Mouse (Mus musculus) forebrain, embryonic 11.5 days (tissue): ENCODE results near the gene Ccdc86. TPM values are rescaled to one million over a fixed set of nuclear protein-coding genes. Genes with fewer than 3 reads are reported as not detected.

Experiments
- ATAC-seq: fragments of 200-750 bp; cut with Nextera tagmentation; replicated peaks from 2 replicates; pipeline ENCODE4 v1.8.0; 2017; ENCODE audit warnings: moderate TSS enrichment; ENCODE audit not compliant: low FRiP score
- DNase-seq: peaks from one replicate; pipeline ENCODE4 v3.0.0-alpha.2; 2017; ENCODE audit warnings: low spot score
- H3K27ac ChIP-seq: fragments of 300-500 bp; sonication (generic); 2 replicates; pipeline ENCODE4 v1.5.1; 2014; ENCODE audit warnings: low read depth, low read length
- H3K27me3 ChIP-seq: fragments of 300-500 bp; sonication (generic); 2 replicates; pipeline ENCODE4 v1.6.1; 2014; ENCODE audit warnings: mild to moderate bottlenecking, low read length, mixed read lengths; ENCODE audit not compliant: control insufficient read depth, insufficient read depth
- H3K36me3 ChIP-seq: fragments of 300-500 bp; sonication (generic); 2 replicates; pipeline ENCODE4 v1.6.1; 2014; ENCODE audit warnings: mild to moderate bottlenecking, low read length, moderate library complexity, mixed read lengths; ENCODE audit not compliant: control insufficient read depth, insufficient read depth
- H3K4me1 ChIP-seq: fragments of 300-500 bp; sonication (generic); replicated peaks from 2 replicates; pipeline ENCODE4 v1.6.1; 2014; ENCODE audit warnings: low read length, mixed read lengths; ENCODE audit not compliant: control insufficient read depth, insufficient read depth
- H3K4me2 ChIP-seq: fragments of 300-500 bp; sonication (generic); 2 replicates; pipeline ENCODE4 v1.6.1; 2014; ENCODE audit warnings: low read depth, mild to moderate bottlenecking, low read length, moderate library complexity, mixed read lengths; ENCODE audit not compliant: severe bottlenecking
- H3K4me3 ChIP-seq: fragments of 300-500 bp; sonication (generic); 2 replicates; pipeline ENCODE4 v1.5.1; 2014; ENCODE audit warnings: low read depth, low read length
- H3K9ac ChIP-seq: fragments of 300-500 bp; sonication (generic); 2 replicates; pipeline ENCODE4 v1.6.1; 2014; ENCODE audit warnings: low read length
- H3K9me3 ChIP-seq: fragments of 300-500 bp; sonication (generic); 2 replicates; pipeline ENCODE4 v1.6.1; 2016; ENCODE audit warnings: low read length, mixed read lengths; ENCODE audit not compliant: control insufficient read depth
- WGBS: fragments of 180-500 bp; shearing (Covaris S2); extraction: QIAGEN DNeasy Blood & Tissue Kit; methylation state at CpG from one replicate; pipeline ENCODE4 v1.1.7; 2014; 5-methylcytosine and 5-hydroxymethylcytosine counted together
- polyA plus RNA-seq: library from polyadenylated mRNA; unstranded; fragments of >200 nt; fragmentation: Nextera tagmentation; extraction: Ambion mirVana; gene quantifications from 2 replicates; pipeline ENCODE4 v1.2.1, GENCODE M21; 2014

Gene Ccdc86
- polyA plus RNA-seq, 1 experiment from 2014 or later, result 31.2 TPM

DNA sequence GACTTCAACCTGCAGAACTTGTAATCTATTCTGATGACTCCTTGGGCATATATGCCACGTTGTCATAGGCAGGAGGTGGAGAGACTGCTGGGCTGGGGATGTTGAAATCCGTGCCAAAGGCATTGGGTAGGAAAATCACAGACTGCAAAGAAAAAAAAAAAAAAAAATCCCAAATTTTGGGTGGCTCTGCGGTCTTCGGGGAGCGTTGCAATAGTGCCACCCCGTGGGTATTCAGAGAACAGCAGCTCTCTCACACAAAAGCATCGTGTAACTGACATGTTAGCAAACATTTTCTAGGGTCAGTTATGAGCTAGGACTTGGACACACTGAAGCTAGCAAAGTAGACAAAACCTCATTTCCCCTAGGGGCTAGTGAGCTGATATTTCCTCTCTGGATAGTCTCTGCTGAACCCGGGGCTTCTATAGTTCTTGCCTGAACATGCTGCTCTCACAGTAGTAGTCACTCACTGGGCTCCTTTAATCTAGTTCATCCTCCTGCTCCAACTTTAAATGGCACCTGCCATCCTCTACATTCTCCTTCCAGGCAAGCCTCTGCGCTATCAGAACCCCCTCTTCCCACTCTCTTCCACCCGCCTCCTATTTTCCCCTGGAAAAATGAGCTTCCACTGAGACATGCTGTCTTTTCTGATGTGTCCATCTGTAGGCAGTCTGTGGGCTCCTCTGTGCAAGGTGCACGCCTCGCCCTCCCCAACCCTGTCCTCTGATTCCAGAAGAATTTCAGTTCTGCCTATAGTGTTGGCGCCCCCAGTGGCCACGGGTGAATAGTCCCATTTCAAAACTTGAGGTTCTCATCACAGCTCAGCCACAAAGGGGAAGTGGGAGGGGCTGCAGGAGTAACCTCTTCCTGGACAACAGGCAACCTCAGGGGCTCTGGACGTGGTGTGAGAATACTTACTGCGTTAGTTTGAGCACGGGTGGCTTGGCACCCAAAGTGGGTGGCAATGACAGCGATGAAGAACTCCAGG is 30.4 kb upstream of the Ccdc86 start:
- Histone ChIP-seq H3K9ac (no peak overlapping the region), H3K4me1 (no peaks in the 10 kb centered on the region)
- whole genome bisulfite sequencing, result 15% methylated on average over 18 of the region's 18 CpGs

DNA sequence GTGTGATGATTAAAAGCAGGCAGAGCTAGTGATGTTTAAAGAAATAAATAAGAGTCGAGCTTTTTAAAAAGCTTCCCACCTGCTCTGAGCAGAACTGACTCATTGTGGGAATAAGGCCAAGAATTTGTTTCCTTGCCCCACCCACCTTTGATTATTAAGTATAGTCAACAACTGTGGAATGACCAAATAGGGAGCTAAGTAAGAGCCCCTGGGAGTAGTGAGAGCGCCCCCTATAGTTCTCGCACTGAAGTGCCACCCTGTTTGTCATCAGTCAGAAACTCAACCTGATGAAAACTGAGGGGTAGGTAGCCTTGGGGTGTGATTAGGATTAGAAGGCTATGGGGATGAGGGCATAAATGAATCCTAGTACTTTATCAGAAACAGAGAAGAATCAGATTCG is 27.3 kb upstream of the Ccdc86 start:
- Histone ChIP-seq H3K4me1 (no peaks in the 10 kb centered on the region), H3K27ac (no peak overlapping the region), H3K4me3 (no peak overlapping the region), H3K9me3 (no peaks in the 10 kb centered on the region), H3K27me3 (no peaks in the 10 kb centered on the region), H3K4me2 (no peak overlapping the region), H3K36me3 (no peaks in the 10 kb centered on the region; the same call in 1 of the 2 replicates), H3K9ac (no peak overlapping the region)
- 65% methylated on average over 4 of the region's 4 CpGs for WGBS
- DNase-seq, result no peak
- ATAC-seq, result no peak

More for the DNA sequence above, 30.4 kb upstream of the Ccdc86 start:
- Histone ChIP-seq H3K36me3 (no peaks in the 10 kb centered on the region), H3K27me3 (no peaks in the 10 kb centered on the region), H3K4me3 (no peak overlapping the region), H3K27ac (no peak overlapping the region), H3K4me2 (peak overlapping the region; percentile 24; the same call in 1 of the 2 replicates), H3K9me3 (no peaks in the 10 kb centered on the region)
- peak; percentile 84 for DNase-seq
- ATAC-seq, result peak; percentile 75

DNA sequence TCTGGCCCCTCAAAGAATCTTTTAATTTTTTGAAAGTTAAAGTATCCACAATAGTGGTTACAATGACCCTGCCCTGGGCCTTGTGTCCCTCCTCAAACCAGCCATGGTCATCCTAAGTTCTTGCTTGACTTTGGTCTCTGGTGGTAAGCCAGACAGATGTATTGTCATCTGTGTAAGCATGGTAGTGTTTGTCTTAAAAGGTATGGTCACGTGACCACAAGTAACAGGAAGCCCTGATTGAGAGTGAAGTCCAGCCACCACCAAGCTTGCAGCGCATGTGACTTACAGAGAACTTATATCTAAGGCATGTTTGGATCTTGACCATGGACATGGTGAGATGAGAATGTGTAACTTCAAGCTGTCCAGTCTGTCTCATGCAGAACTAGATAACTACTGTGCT is 26.1 kb upstream of the Ccdc86 start:
- H3K27ac ChIP-seq, result no peak overlapping the region
- H3K36me3 ChIP-seq, result no peaks in the 10 kb centered on the region; the same call in 1 of the 2 replicates
- no peak overlapping the region for H3K9ac ChIP-seq
- no peaks in the 10 kb centered on the region for H3K4me1 ChIP-seq
- H3K9me3 ChIP-seq, result no peaks in the 10 kb centered on the region
- no peak overlapping the region for H3K4me2 ChIP-seq
- no peaks in the 10 kb centered on the region for H3K27me3 ChIP-seq
- H3K4me3 ChIP-seq, result no peak overlapping the region
- DNase-seq (no peak), ATAC-seq (no peak)
- 77% methylated on average over 2 of the region's 2 CpGs for WGBS

DNA sequence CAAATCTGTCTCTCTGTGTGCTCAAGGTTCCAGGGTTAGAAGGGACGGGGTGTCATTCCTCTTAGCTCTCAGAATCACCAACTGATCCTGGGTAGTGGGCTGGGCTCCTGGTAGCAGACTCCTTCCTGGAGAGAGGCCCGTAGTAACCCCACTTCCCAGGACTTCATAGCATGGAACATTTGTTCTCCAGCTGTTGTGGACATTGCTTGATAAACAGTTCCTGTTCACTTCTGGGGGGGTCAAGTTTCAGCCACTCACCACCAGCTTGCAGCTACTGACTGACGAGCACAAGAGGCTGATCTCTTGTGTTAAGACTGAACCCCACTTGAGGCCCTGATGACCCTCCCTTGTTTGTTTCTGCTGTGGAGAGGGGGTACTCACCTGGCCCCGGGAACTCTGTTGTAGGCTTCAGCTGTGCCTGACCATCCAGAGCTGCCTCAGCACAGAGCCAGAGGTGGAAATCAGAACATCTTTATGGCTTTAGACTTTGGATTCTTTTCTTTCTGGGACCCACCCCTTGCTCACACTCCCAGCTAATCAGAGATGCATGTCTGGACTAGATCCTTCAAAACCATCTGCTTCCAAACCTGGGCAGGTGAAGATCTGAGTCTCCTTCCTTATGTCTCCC is 25.3 kb upstream of the Ccdc86 start, which contains the start of gene Ms4a10:
TSS of gene Ms4a10 (minus strand) at position 433 of the 628 bp plus-strand sequence.
- ATAC-seq, result no peak
- Histone ChIP-seq H3K27ac (no peak within 1 kb of the TSS), H3K4me1 (no peaks in the 10 kb centered on the region), H3K27me3 (no peaks in the 10 kb centered on the region), H3K4me3 (no peak within 1 kb of the TSS), H3K4me2 (no peak within 1 kb of the TSS), H3K36me3 (no peaks in the 10 kb centered on the region; the same call in 1 of the 2 replicates), H3K9me3 (no peaks in the 10 kb centered on the region), H3K9ac (no peak within 1 kb of the TSS)
- peak; percentile 19 for DNase-seq
- 74% methylated on average over 4 of the region's 4 CpGs for WGBS

DNA sequence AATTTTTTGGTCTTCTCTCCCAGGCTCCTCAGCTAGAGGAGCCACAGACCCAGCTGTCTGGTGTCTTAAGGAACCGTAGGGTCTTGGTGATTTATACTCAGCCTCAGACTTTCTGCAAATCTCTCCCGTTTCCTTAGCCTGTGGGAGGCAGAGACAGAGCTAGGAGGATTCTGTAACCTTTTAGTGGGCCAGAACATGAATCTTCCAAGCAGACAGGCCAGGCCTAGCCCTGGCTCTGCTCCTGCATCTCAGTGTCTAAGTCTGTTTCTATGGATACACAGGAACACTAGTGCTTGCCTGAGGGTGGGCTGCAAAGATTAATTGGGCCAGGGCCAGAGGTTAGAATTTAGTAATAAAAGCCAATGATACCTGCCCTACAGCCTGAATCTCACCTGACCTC is 24.1 kb upstream of the Ccdc86 start:
- H3K9ac ChIP-seq, result no peak overlapping the region
- no peak overlapping the region for H3K27ac ChIP-seq
- ATAC-seq (no peak), DNase-seq (peak; percentile 39)
- no peaks in the 10 kb centered on the region for H3K4me1 ChIP-seq
- H3K4me2 ChIP-seq, result no peak overlapping the region
- no peaks in the 10 kb centered on the region for H3K27me3 ChIP-seq
- no peak overlapping the region for H3K4me3 ChIP-seq
- H3K36me3 ChIP-seq, result no peaks in the 10 kb centered on the region; the same call in 1 of the 2 replicates
- no peaks in the 10 kb centered on the region for H3K9me3 ChIP-seq
- WGBS, result 56% methylated on average over 2 of the region's 2 CpGs

DNA sequence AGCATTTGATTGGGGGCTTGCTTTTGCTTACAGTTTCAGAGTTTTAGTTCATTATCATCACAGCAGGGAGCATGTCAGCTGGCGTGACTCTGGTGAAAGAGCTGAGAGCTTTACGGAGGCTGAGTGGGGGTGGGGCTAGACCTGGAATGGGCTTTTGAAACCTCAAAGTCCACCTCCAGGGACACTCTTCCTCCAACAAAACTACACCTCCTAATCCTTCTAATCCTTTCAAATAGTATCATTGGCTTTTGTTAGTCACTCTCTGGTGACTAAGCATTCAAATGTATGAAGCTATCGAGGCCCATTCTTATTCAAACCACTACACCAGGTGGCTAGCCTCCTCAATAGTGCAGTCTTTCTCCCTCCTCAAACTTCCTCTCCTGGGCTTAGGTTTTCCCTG is 23.6 kb upstream of the Ccdc86 start:
- peak; percentile 5 for DNase-seq
- no peaks in the 10 kb centered on the region; the same call in 1 of the 2 replicates for H3K36me3 ChIP-seq
- H3K4me3 ChIP-seq, result no peak overlapping the region
- no peaks in the 10 kb centered on the region for H3K4me1 ChIP-seq
- ATAC-seq, result no peak
- no peak overlapping the region for H3K27ac ChIP-seq
- no peak overlapping the region for H3K9ac ChIP-seq
- H3K27me3 ChIP-seq, result no peaks in the 10 kb centered on the region
- H3K4me2 ChIP-seq, result no peak overlapping the region
- no peaks in the 10 kb centered on the region for H3K9me3 ChIP-seq
- WGBS, result 16% methylated on average over 3 of the region's 3 CpGs

DNA sequence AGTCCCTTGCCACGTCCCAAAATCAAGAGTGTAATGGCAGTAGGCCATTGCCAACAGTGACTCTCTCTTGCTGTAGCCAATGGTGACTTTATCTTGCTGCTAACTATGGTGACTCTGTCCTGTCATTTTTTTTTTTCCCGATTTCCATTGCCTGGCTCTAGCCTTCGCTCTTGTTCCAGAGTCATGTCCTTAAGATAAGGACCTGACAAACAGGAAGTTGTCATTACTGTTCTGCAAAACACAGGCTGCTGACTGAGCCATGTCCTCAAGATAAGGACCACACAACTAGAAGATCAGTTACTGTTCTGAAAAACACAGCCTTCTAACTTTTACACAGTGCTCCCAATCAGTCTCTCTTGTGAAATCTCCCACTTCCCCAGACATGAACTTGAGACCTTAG is 21.4 kb upstream of the Ccdc86 start:
- DNase-seq (no peak), ATAC-seq (no peak)
- Histone ChIP-seq H3K27ac (no peak overlapping the region), H3K4me3 (no peak overlapping the region), H3K4me2 (no peak overlapping the region), H3K9ac (no peak overlapping the region), H3K4me1 (no peaks in the 10 kb centered on the region), H3K36me3 (no peaks in the 10 kb centered on the region; the same call in 1 of the 2 replicates), H3K27me3 (no peaks in the 10 kb centered on the region), H3K9me3 (no peaks in the 10 kb centered on the region)
- 79% methylated on average over 3 of the region's 3 CpGs for WGBS

DNA sequence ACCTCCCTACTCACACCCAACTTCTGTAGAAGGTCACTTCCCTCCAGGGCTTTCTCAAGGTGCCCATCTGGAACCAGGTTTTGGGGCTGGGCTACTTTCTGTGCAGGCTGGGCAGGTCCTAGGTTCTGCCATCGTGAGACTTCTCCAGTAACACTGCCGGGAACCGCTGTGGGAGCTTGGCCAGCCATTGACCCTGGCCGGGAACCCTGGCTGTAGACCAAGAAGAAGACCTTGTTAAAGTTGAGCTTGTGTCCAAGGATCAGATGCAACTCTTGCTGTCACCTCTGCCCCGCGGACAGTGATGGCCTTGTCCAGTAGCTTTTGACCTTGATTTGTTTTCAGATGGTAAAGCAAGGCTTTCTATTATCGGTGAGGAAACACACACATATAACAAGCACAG is 19.5 kb upstream of the Ccdc86 start:
- no peak for ATAC-seq
- H3K9me3 ChIP-seq, result no peaks in the 10 kb centered on the region

More for the DNA sequence above, 19.5 kb upstream of the Ccdc86 start:
- Histone ChIP-seq H3K36me3 (no peaks in the 10 kb centered on the region; the same call in 1 of the 2 replicates), H3K4me2 (no peak overlapping the region), H3K27ac (no peak overlapping the region), H3K27me3 (no peaks in the 10 kb centered on the region), H3K4me3 (no peak overlapping the region), H3K4me1 (no peaks in the 10 kb centered on the region), H3K9ac (no peak overlapping the region)
- 86% methylated on average over 7 of the region's 7 CpGs for WGBS
- no peak for DNase-seq
